Mouse (Mus musculus): Measurements from ENCODE around the gene 6030452D12Rik. TPM values are rescaled to one million over a fixed set of nuclear protein-coding genes. Genes with fewer than 3 reads are reported as not detected.

6030452D12Rik gene
- not detected for total RNA-seq (2021)
- long read RNA-seq = 0 reads

GRCm38 (mm10) chr8:106500018-106500685 is at the start of gene 6030452D12Rik:
Gene 6030452D12Rik (plus strand): TSS chr8:106500522.
- DNase-seq (ENCODE audit: low spot score in 2 of 2) = no peak

GRCm38 (mm10) chr8:106451301-106452085 is 48.8 kb upstream of the 6030452D12Rik start:
- DNase-seq (ENCODE audit: low spot score in 2 of 2) = no peak

DNA sequence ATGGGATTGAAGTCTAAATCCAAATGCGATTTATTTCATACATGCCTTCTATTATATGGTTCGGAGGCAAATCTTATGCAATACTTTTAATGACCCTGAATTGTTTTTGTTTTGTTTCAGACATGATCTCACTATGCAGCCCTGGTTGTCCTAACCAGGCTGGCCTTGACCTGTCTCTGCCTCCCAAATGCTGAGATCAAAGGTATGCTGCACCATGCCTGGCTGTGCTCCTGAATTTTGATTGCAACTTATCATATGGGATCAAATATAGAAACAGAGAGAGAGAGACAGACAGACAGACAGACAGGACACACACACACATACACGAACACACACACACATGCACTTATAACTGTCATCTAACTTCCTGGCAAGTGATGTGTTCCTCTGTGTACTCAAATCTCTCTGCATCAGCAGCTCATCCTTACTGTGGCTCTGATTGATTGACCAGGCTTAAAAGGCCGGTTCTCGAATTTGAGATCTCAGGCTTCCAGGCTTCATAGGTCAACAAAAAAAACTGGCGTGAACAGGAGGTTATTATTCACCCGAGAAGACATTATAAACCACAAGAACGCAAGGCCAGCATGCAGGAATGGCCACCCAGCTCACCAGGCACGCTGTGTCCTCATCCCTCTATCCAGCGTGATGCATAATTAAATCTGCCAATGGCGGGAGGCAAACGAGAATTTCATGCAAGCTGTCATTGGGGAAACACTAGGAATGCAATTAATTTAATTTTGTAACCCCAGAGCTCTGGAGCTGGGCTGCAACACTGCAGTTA is 47.4 kb upstream of the 6030452D12Rik start:
- no peak for DNase-seq (ENCODE audit: low spot score in 2 of 2)

GRCm38 (mm10) chr8:106454036-106454435 is 46.3 kb upstream of the 6030452D12Rik start:
- DNase-seq (ENCODE audit: low spot score in 2 of 2) = no peak

- DNase-seq (ENCODE audit: low spot score in 2 of 2) = no peak
Observed at GRCm38 (mm10) chr8:106462131-106462530, 38.2 kb upstream of the 6030452D12Rik start.

DNA sequence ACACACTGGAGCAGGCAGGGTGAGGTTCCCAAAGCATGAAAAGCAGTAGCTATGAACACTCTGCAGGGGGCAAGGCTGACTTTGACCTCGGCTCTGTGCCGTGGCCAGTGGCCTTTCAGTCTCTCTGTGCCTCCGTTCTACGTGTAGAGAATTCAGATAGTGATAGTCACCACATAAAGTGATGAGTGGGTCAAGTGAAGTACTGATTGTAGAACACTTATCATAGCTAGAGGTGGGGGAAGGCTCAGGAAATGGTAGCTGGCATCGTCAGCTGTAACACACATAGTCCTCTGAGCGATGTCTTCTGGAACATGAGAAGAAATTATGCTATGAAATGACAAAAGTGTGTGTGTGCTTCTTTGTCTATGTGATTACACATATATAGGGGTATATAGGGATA is 36.5 kb upstream of the 6030452D12Rik start:
- DNase-seq (ENCODE audit: low spot score in 2 of 2) = no peak

- DNase-seq (ENCODE audit: low spot score in 2 of 2) = no peak
Observed at GRCm38 (mm10) chr8:106469485-106469884, 30.8 kb upstream of the 6030452D12Rik start.

- no peak for DNase-seq (ENCODE audit: low spot score in 2 of 2)
Observed at GRCm38 (mm10) chr8:106474001-106474400, 26.3 kb upstream of the 6030452D12Rik start.

DNA sequence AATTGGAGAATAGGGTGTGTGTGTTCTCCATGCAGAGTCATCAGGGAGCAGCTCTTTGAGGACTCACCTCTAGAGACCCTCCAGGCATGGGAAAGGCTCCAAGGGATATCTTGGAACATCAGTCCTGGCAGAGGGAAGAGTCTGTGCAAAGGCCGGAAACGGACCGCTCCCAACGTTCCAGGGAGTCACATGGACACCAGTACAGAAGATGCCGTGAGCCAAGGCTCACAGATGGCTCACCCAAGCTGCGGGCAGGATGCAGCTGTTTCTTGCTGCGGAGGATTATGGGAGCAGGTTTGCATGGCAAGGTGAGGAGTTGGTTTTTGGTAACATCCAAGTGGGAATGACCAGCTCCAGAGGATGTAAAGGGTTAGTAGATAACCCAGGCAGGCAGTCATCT is 3.9 kb downstream of the 6030452D12Rik start:
- no peak for DNase-seq (ENCODE audit: low spot score in 2 of 2)

- DNase-seq (ENCODE audit: low spot score in 2 of 2) = no peak
Observed at GRCm38 (mm10) chr8:106505328-106505965, 5.1 kb downstream of the 6030452D12Rik start.

- DNase-seq (ENCODE audit: low spot score in 2 of 2) = no peak
Observed at GRCm38 (mm10) chr8:106506106-106506505, 5.8 kb downstream of the 6030452D12Rik start.

GRCm38 (mm10) chr8:106507761-106508331 is 7.5 kb downstream of the 6030452D12Rik start:
- no peak for DNase-seq (ENCODE audit: low spot score in 2 of 2)

- DNase-seq (ENCODE audit: low spot score in 2 of 2) = no peak
Observed at GRCm38 (mm10) chr8:106508456-106508855, 8.1 kb downstream of the 6030452D12Rik start.

DNA sequence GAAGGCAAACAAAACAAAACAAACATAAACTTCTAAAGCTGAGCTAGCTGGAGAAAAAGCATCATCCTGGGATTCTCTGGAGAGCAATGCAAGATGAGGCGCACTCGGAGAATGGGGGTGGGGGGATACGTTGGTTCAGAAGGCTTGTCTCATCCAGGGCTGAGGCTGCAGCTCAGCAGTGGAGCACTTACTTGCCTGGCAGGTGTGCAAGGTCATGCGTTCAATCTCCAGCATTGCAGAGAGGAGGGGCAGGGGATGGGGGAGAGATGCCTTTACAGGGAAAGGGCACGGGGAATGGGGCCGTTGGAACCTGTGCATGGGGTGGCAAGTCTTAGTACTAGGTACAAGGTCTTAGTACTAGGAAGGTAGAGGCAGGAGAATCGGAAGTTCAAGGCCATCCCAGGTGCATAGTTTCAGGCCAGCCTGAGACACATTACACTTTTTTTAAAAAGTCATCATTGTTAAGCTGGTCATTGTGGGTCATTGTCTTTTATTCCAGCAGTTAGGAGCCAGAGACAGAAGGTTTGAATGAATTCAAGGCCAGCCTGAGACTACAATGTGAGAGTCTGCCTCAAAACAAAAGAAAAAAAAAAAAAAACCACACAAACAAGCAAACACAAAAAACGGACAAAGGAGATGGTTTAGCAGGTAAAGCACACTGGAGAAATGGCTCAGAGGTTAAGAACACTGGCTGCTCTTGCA is 8.9 kb downstream of the 6030452D12Rik start:
- no peak for DNase-seq (ENCODE audit: low spot score in 2 of 2)

DNA sequence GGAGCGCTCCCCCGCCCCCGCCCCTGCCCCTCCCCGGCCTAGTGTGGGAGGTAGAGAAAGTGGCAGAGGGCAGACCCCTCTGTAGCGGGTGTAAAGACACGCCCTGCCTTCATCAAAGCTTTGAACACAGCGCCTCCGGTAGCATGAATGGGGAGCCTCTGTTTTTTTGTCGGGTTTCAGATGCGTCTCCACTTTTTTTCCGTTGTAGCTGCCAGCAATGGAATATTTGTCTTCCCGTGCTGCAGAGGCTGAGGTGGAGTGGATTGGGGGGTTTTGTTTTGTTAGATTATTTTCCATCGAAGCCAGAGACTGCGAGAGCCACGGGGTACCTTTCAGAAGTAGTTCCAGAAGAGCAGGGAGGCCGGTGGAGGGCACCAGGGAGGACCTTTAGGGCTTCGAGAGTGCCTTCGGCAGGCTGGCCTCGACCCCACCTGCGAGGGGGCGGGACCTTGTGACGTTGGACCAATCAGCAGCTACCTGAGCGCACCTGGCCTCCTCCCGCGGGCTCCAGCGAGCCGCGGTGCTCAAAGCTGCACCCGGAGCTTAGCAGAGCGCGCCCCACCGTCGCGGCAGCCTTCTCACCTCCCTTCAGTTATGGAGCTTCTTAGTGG is 10.1 kb downstream of the 6030452D12Rik start, which contains the start of gene Cdh3:
Gene Cdh3, plus strand, starts transcription at position 527 of the 611 bp plus-strand sequence.
- DNase-seq (ENCODE audit: low spot score in 2 of 2) = no peak

- no peak for DNase-seq (ENCODE audit: low spot score in 2 of 2)
Observed at GRCm38 (mm10) chr8:106511065-106511501, 10.8 kb downstream of the 6030452D12Rik start.

DNA sequence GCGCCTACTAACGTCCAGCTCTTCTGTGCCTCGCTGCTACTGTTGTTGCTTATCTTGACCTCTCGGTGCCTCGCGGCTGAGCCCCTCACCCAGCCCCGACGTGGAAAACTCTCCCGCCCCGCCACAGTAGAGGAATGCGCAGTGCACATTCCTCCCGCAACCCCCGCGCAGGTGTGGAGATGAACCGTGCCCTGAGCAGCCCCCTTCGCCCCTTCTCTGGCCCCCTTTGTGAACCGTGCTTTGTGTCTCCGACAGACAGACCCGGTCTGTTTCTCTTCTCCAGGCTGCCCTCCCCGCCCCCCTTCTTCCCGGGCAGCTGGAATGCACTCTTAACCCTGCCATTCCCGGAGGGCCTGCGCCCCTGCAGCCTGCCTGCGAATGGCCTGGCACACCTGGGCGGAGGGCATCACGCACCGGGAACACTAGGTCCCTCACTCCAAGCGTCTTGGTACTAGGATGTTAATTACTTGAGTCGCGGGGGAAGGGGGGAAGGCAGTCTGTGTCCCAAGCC is 11.3 kb downstream of the 6030452D12Rik start:
- no peak for DNase-seq (ENCODE audit: low spot score in 2 of 2)

GRCm38 (mm10) chr8:106512475-106513150 is 12.3 kb downstream of the 6030452D12Rik start:
- DNase-seq (ENCODE audit: low spot score in 2 of 2) = no peak

GRCm38 (mm10) chr8:106515946-106516479 is 15.7 kb downstream of the 6030452D12Rik start:
- DNase-seq (ENCODE audit: low spot score in 2 of 2) = no peak

Data from layer of hippocampus, adult 18-20 months (tissue).